Mouse (Mus musculus): Measurements from ENCODE around the gene Usp1.
"Not testable (repeated sequence)": the region's sequence is repeated elsewhere in the genome, so short reads cannot be mapped to it uniquely, and the experiment has no call there.

The Usp1 gene

GRCm38 (mm10) chr4:98923568-98924070, at the start of gene Usp1:
Gene Usp1, plus strand, starts transcription at chr4:98923810.
- DNase-seq: no peak

GRCm38 (mm10) chr4:98882706-98883105, 40.9 kb upstream of the Usp1 start:
- DNase-seq: peak; percentile 74

GRCm38 (mm10) chr4:98886377-98886776, 37.2 kb upstream of the Usp1 start:
- peak; percentile 82 for DNase-seq

- DNase-seq: peak; percentile 75
Observed at GRCm38 (mm10) chr4:98887148-98887547, 36.5 kb upstream of the Usp1 start.

GRCm38 (mm10) chr4:98910246-98910645, 13.4 kb upstream of the Usp1 start:
- DNase-seq: peak; percentile 57

- no peak for DNase-seq
Observed at GRCm38 (mm10) chr4:98917724-98918123, 5.9 kb upstream of the Usp1 start.

GRCm38 (mm10) chr4:98918204-98918603, 5.4 kb upstream of the Usp1 start:
- peak; percentile 6 for DNase-seq

- DNase-seq: no peak
Observed at GRCm38 (mm10) chr4:98920896-98921295, 2.7 kb upstream of the Usp1 start.

- DNase-seq: peak; percentile 93
Observed at GRCm38 (mm10) chr4:98922061-98922642, 1.5 kb upstream of the Usp1 start.

- DNase-seq: peak; percentile 100
Observed at GRCm38 (mm10) chr4:98922643-98923567, 705 bp upstream of the Usp1 start.

GRCm38 (mm10) chr4:98924071-98924905, 678 bp downstream of the Usp1 start:
- no peak for DNase-seq

- DNase-seq: no peak
Observed at GRCm38 (mm10) chr4:98924906-98925178, 1.2 kb downstream of the Usp1 start.

GRCm38 (mm10) chr4:98925250-98925781, 1.7 kb downstream of the Usp1 start:
- peak; percentile 79 for DNase-seq

- DNase-seq: peak; percentile 51
Observed at GRCm38 (mm10) chr4:98936036-98936435, 12.4 kb downstream of the Usp1 start.

GRCm38 (mm10) chr4:98938210-98938609, 14.6 kb downstream of the Usp1 start:
- not testable (repeated sequence) for DNase-seq

- no peak for DNase-seq
Observed at GRCm38 (mm10) chr4:98950563-98950962, 27.0 kb downstream of the Usp1 start.

GRCm38 (mm10) chr4:98955986-98956385, 32.4 kb downstream of the Usp1 start:
- no peak for DNase-seq

- DNase-seq: peak; percentile 50
Observed at GRCm38 (mm10) chr4:98960243-98960642, 36.6 kb downstream of the Usp1 start.

- peak; percentile 72 for DNase-seq
Observed at GRCm38 (mm10) chr4:98969946-98970345, 46.3 kb downstream of the Usp1 start.

- DNase-seq: no peak
Observed at GRCm38 (mm10) chr4:98975741-98976140, 52.1 kb downstream of the Usp1 start.

- DNase-seq: peak; percentile 13
Observed at GRCm38 (mm10) chr4:98978288-98978687, 54.7 kb downstream of the Usp1 start.

- no peak for DNase-seq
Observed at GRCm38 (mm10) chr4:98978693-98979092, 55.1 kb downstream of the Usp1 start.

GRCm38 (mm10) chr4:98979976-98980375, 56.4 kb downstream of the Usp1 start:
- DNase-seq: peak; percentile 49
